Mouse (Mus musculus) liver, embryonic 11.5 days (tissue): ENCODE results near the gene Akr1c6. TPM values are rescaled to one million over a fixed set of nuclear protein-coding genes. Genes with fewer than 3 reads are reported as not detected.
"Not testable (repeated sequence)": the region's sequence is repeated elsewhere in the genome, so short reads cannot be mapped to it uniquely, and the experiment has no call there.

ENCODE experiments used
- ATAC-seq: fragments of 200-750 bp; cut with Nextera tagmentation; replicated peaks from 2 replicates; pipeline ENCODE4 v1.8.0; 2017; ENCODE audit warnings: moderate number of reproducible peaks, mild to moderate bottlenecking, moderate TSS enrichment, moderate library complexity; ENCODE audit not compliant: low FRiP score
- DNase-seq: peaks from one replicate; pipeline ENCODE4 v3.0.0-alpha.2; 2017; ENCODE audit warnings: low spot score
- H3K27ac ChIP-seq: fragments of 300-500 bp; sonication (generic); 2 replicates; pipeline ENCODE4 v1.5.1; 2014; ENCODE audit warnings: mild to moderate bottlenecking, low read depth, low read length, control low read depth
- H3K27me3 ChIP-seq: fragments of 300-500 bp; sonication (generic); replicated peaks from 2 replicates; pipeline ENCODE4 v1.6.1; 2014; ENCODE audit warnings: low read length, mixed read lengths; ENCODE audit not compliant: control insufficient read depth, insufficient read depth
- H3K36me3 ChIP-seq: fragments of 300-500 bp; sonication (generic); 2 replicates; pipeline ENCODE4 v1.6.1; 2014; ENCODE audit warnings: mild to moderate bottlenecking, low read length, moderate library complexity, mixed read lengths; ENCODE audit not compliant: control insufficient read depth, insufficient read depth
- H3K4me1 ChIP-seq: fragments of 300-500 bp; sonication (generic); replicated peaks from 2 replicates; pipeline ENCODE4 v1.6.1; 2014; ENCODE audit warnings: low read length, mixed read lengths; ENCODE audit not compliant: control insufficient read depth, insufficient read depth
- H3K4me2 ChIP-seq: fragments of 300-500 bp; sonication (generic); 2 replicates; pipeline ENCODE4 v1.6.1; 2014; ENCODE audit warnings: mild to moderate bottlenecking, control low read depth, moderate library complexity
- H3K4me3 ChIP-seq: fragments of 300-500 bp; sonication (generic); 2 replicates; pipeline ENCODE4 v1.5.1; 2014; ENCODE audit warnings: low read depth, low read length, control low read depth
- H3K9ac ChIP-seq: fragments of 300-500 bp; sonication (generic); 2 replicates; pipeline ENCODE4 v1.6.1; 2014; ENCODE audit warnings: low read depth, low read length, control low read depth
- H3K9me3 ChIP-seq: fragments of 300-500 bp; sonication (generic); 2 replicates; pipeline ENCODE4 v1.6.1; 2016; ENCODE audit warnings: low read length, inconsistent platforms, mixed read lengths; ENCODE audit not compliant: control insufficient read depth
- WGBS: fragments of 180-500 bp; shearing (Covaris S2); extraction: QIAGEN DNeasy Blood & Tissue Kit; methylation state at CpG from one replicate; pipeline ENCODE4 v1.1.7; 2014; 5-methylcytosine and 5-hydroxymethylcytosine counted together
- polyA plus RNA-seq: library from polyadenylated mRNA; unstranded; fragments of >200 nt; fragmentation: Nextera tagmentation; extraction: Ambion mirVana; gene quantifications from 2 replicates; pipeline ENCODE4 v1.2.1, GENCODE M21; 2014

Gene Akr1c6
- not detected in 2 replicates for polyA plus RNA-seq

- Histone ChIP-seq H3K9me3 (no peaks in the 10 kb centered on the region), H3K4me1 (no peaks in the 10 kb centered on the region), H3K4me2 (no peak within 1 kb of the TSS), H3K4me3 (no peak within 1 kb of the TSS), H3K27ac (no peak within 1 kb of the TSS), H3K27me3 (no peaks in the 10 kb centered on the region), H3K9ac (no peak within 1 kb of the TSS), H3K36me3 (no peaks in the 10 kb centered on the region)
- ATAC-seq, result no peak
- DNase-seq, result no peak
These were observed at the start of gene Akr1c6 for GRCm38 (mm10) chr13:4434006-4434405. Gene Akr1c6, plus strand, starts transcription at chr13:4434306.

- WGBS, result 67% methylated on average over 1 of the region's 1 CpGs
- Histone ChIP-seq H3K27ac (no peak overlapping the region), H3K36me3 (no peaks in the 10 kb centered on the region), H3K9ac (no peak overlapping the region), H3K9me3 (no peaks in the 10 kb centered on the region), H3K4me1 (no peaks in the 10 kb centered on the region), H3K27me3 (no peaks in the 10 kb centered on the region), H3K4me3 (no peak overlapping the region), H3K4me2 (no peak overlapping the region)
- DNase-seq, result no peak
- ATAC-seq, result no peak
These were observed 49.2 kb upstream of the Akr1c6 start for GRCm38 (mm10) chr13:4384918-4385317.

- DNase-seq (no peak), ATAC-seq (no peak)
- no peak overlapping the region for H3K4me2 ChIP-seq
- H3K27ac ChIP-seq, result no peak overlapping the region
- H3K36me3 ChIP-seq, result no peaks in the 10 kb centered on the region
- no peaks in the 10 kb centered on the region for H3K27me3 ChIP-seq
- no peaks in the 10 kb centered on the region for H3K9me3 ChIP-seq
- H3K9ac ChIP-seq, result no peak overlapping the region
- no peaks in the 10 kb centered on the region for H3K4me1 ChIP-seq
- H3K4me3 ChIP-seq, result no peak overlapping the region
These were observed 48.6 kb upstream of the Akr1c6 start for GRCm38 (mm10) chr13:4385541-4385940.

GRCm38 (mm10) chr13:4388762-4389446 lies 45.2 kb upstream of the Akr1c6 start:
- no peak overlapping the region for H3K4me2 ChIP-seq
- no peak overlapping the region for H3K4me3 ChIP-seq
- ATAC-seq (no peak), DNase-seq (no peak)
- no peak overlapping the region for H3K27ac ChIP-seq
- 69% methylated on average over 2 of the region's 2 CpGs for WGBS
- no peaks in the 10 kb centered on the region for H3K27me3 ChIP-seq
- H3K9ac ChIP-seq, result no peak overlapping the region
- H3K4me1 ChIP-seq, result no peaks in the 10 kb centered on the region
- no peaks in the 10 kb centered on the region for H3K9me3 ChIP-seq
- H3K36me3 ChIP-seq, result no peaks in the 10 kb centered on the region

GRCm38 (mm10) chr13:4400360-4400759 lies 33.7 kb upstream of the Akr1c6 start:
- H3K9ac ChIP-seq, H3K4me1 ChIP-seq, H3K27ac ChIP-seq, DNase-seq, H3K9me3 ChIP-seq, H3K4me3 ChIP-seq, ATAC-seq, H3K27me3 ChIP-seq, H3K36me3 ChIP-seq, H3K4me2 ChIP-seq: not testable (repeated sequence)
- WGBS, result 62% methylated on average over 1 of the region's 1 CpGs

DNA sequence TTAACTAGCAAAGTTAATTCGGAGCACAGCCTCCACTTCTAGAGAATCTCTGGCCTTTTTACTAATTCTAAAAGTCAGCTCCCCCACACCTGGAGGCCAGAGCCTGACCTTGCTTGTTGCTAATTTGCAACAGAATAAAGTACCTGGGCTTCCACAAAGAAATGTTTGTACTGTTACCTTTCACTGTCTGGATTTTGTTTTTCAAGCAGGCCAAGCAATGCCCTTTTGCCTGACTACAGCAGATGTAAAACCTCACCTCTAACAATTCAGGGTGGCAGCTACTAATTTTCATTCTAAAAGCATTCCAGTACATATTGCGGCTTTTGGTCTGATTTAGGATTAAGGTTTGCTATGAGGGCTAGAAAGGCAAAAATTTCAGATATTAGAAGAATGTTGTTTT lies 33.3 kb upstream of the Akr1c6 start:
- H3K4me3 ChIP-seq, result no peak overlapping the region
- ATAC-seq (no peak), DNase-seq (no peak)
- no peaks in the 10 kb centered on the region for H3K36me3 ChIP-seq
- no peaks in the 10 kb centered on the region for H3K4me1 ChIP-seq
- H3K4me2 ChIP-seq, result no peak overlapping the region
- H3K27me3 ChIP-seq, result no peaks in the 10 kb centered on the region
- H3K9me3 ChIP-seq, result 0 out of 2 replicates have a peak, but pooled peaks cover 2% of the 10 kb centered on the region
- H3K9ac ChIP-seq, result no peak overlapping the region
- 80% methylated on average over 2 of the region's 2 CpGs for WGBS
- no peak overlapping the region for H3K27ac ChIP-seq

- Histone ChIP-seq H3K27me3 (no peaks in the 10 kb centered on the region), H3K27ac (no peak overlapping the region), H3K4me1 (no peaks in the 10 kb centered on the region), H3K4me3 (no peak overlapping the region), H3K9ac (no peak overlapping the region), H3K9me3 (no peaks in the 10 kb centered on the region), H3K36me3 (no peaks in the 10 kb centered on the region), H3K4me2 (no peak overlapping the region)
- no peak for DNase-seq
- ATAC-seq, result no peak
These were observed 31.9 kb upstream of the Akr1c6 start for GRCm38 (mm10) chr13:4402221-4402620.

- DNase-seq (no peak), ATAC-seq (no peak)
- Histone ChIP-seq H3K4me2 (no peak overlapping the region), H3K4me3 (no peak overlapping the region), H3K27ac (no peak overlapping the region), H3K27me3 (no peaks in the 10 kb centered on the region), H3K36me3 (no peaks in the 10 kb centered on the region), H3K4me1 (no peaks in the 10 kb centered on the region), H3K9me3 (no peaks in the 10 kb centered on the region), H3K9ac (no peak overlapping the region)
These were observed 29.4 kb upstream of the Akr1c6 start for GRCm38 (mm10) chr13:4404726-4405125.

DNA sequence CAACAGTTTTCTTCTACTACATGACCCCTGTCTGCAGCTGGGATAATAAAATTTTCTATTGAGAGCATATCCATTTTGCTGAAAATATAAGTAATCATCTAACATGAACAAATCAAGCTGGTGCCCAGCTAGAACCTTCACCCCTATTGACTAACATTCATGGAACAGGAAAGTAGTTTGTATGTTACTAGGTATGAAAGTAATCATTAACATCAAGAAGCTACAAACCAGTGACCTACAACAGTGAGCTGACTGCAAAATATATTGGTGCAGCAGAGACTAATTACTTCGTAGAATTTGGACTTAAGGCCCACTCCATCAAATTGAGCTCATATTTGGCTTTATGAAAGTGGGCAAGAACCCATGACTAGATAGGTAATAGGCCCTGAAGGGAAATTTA lies 27.3 kb upstream of the Akr1c6 start:
- DNase-seq (no peak), ATAC-seq (no peak)
- no peak overlapping the region for H3K9ac ChIP-seq
- WGBS, result 64% methylated on average over 1 of the region's 1 CpGs
- no peak overlapping the region for H3K27ac ChIP-seq
- H3K4me1 ChIP-seq, result no peaks in the 10 kb centered on the region
- no peak overlapping the region for H3K4me3 ChIP-seq
- H3K9me3 ChIP-seq, result no peaks in the 10 kb centered on the region
- no peak overlapping the region for H3K4me2 ChIP-seq
- H3K36me3 ChIP-seq, result no peaks in the 10 kb centered on the region
- no peaks in the 10 kb centered on the region for H3K27me3 ChIP-seq
